Mouse (Mus musculus): ENCODE results near the gene Zdbf2. TPM values are rescaled to one million over a fixed set of nuclear protein-coding genes. Genes with fewer than 3 reads are reported as not detected.
"Not testable (repeated sequence)": the region's sequence is repeated elsewhere in the genome, so short reads cannot be mapped to it uniquely, and the experiment has no call there.

Zdbf2 gene
- polyA plus RNA-seq, 1 experiment from 2014 or later: 23.6 TPM

GRCm38 (mm10) chr1:63273339-63273951 lies 380 bp downstream of the Zdbf2 start:
- H3K4me2 ChIP-seq (ENCODE audit: low read length): peak overlapping the region; percentile 51
- peak overlapping the region; percentile 72 for H3K27ac ChIP-seq (ENCODE audit: low read depth, low read length)
- H3K4me1 ChIP-seq (ENCODE audit: control insufficient read depth, insufficient read depth, low read length): peaks cover 3% of the 10 kb centered on the region; the same call in 1 of the 2 replicates
- H3K9me3 ChIP-seq (replicated peaks; ENCODE audit: control insufficient read depth, low read length): no peaks in the 10 kb centered on the region
- peaks cover 46% of the 10 kb centered on the region for H3K27me3 ChIP-seq (replicated peaks; ENCODE audit: control insufficient read depth, insufficient read depth, low read length)
- peak overlapping the region; percentile 79 for H3K9ac ChIP-seq (ENCODE audit: low read length)
- H3K36me3 ChIP-seq (ENCODE audit: control insufficient read depth, insufficient read depth, low read length): no peaks in the 10 kb centered on the region
- under 1% methylated on average over 68 of the region's 89 CpGs for WGBS
- ATAC-seq (peak; percentile 47), DNase-seq (ENCODE audit: low spot score) (no peak)
- peak overlapping the region; percentile 56 for H3K4me3 ChIP-seq (ENCODE audit: low read depth, low read length)

DNA sequence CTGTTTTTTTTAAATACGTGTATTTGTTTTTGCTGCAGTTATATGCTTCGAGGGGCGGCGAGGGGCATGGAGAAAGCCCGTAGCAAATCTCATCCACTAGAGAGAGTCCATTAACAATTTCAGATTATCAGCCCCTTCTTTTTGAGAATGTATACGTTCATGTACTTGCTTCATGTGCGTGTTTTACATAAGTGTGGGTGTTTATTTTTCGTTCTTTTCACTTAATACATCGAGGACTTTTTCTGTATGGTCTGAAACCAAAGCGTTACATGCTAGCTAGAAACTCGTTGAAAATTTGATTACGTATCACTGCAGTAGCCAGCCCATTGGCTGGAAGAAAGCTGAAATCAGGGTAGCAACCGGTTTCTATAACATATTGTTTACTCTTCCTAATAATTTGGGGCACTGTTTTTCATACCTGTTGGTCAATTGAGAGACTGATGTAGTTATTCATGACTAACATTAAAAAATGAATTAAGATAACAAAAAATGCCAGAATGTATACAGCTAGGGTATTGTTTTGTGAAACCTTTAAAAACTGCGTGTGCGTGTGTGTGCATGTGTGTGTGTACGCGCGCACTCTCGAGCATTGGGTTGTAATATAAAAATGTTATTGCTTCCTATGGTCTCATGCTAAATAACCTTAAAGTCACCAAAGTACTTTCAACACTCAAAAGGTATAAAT lies 1.1 kb downstream of the Zdbf2 start:
- ATAC-seq: peak; percentile 40; the same call in 1 of the 2 replicates
- 6% methylated on average over 19 of the region's 19 CpGs for WGBS
- peak overlapping the region; percentile 79 for H3K9ac ChIP-seq (ENCODE audit: low read length)
- peak; percentile 67 for DNase-seq (ENCODE audit: low spot score)
- H3K9me3 ChIP-seq (replicated peaks; ENCODE audit: control insufficient read depth, low read length): no peaks in the 10 kb centered on the region
- peak overlapping the region; percentile 51 for H3K4me2 ChIP-seq (ENCODE audit: low read length)
- H3K36me3 ChIP-seq (ENCODE audit: control insufficient read depth, insufficient read depth, low read length): no peaks in the 10 kb centered on the region
- H3K27me3 ChIP-seq (replicated peaks; ENCODE audit: control insufficient read depth, insufficient read depth, low read length): peaks cover 43% of the 10 kb centered on the region
- peaks cover 3% of the 10 kb centered on the region; the same call in 1 of the 2 replicates for H3K4me1 ChIP-seq (ENCODE audit: control insufficient read depth, insufficient read depth, low read length)
- H3K4me3 ChIP-seq (ENCODE audit: low read depth, low read length): peak overlapping the region; percentile 56
- H3K27ac ChIP-seq (ENCODE audit: low read depth, low read length): no peak overlapping the region

DNA sequence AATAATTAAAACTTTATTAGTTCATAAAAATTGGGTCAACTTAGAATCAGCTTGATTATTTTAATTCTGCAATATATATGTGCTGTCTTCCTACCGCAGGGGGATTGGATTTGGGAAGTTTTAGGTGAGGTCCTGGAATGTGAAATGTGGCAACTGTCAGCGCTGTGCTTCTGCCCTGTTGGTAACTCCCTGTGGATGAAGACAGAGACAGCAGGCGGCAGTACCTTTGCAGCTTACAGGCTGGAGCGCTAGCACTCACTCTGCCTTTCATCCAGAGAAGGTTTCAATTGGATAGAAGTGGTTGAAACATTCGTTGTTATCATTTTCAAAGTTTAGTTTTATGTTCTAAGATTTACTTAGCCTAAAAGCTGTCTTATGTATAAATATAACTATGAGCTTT lies 5.0 kb downstream of the Zdbf2 start:
- ATAC-seq: peak; percentile 37; the same call in 1 of the 2 replicates
- DNase-seq (ENCODE audit: low spot score): no peak
- H3K27me3 ChIP-seq (replicated peaks; ENCODE audit: control insufficient read depth, insufficient read depth, low read length): peaks cover 18% of the 10 kb centered on the region
- 0 out of 2 replicates have a peak, but pooled peaks cover 2% of the 10 kb centered on the region for H3K36me3 ChIP-seq (ENCODE audit: control insufficient read depth, insufficient read depth, low read length)
- no peaks in the 10 kb centered on the region for H3K9me3 ChIP-seq (replicated peaks; ENCODE audit: control insufficient read depth, low read length)
- H3K4me2 ChIP-seq (ENCODE audit: low read length): no peak overlapping the region
- no peak overlapping the region for H3K9ac ChIP-seq (ENCODE audit: low read length)
- WGBS: 29% methylated on average over 5 of the region's 5 CpGs
- H3K4me3 ChIP-seq (ENCODE audit: low read depth, low read length): no peak overlapping the region
- no peaks in the 10 kb centered on the region for H3K4me1 ChIP-seq (ENCODE audit: control insufficient read depth, insufficient read depth, low read length)
- H3K27ac ChIP-seq (ENCODE audit: low read depth, low read length): no peak overlapping the region

DNA sequence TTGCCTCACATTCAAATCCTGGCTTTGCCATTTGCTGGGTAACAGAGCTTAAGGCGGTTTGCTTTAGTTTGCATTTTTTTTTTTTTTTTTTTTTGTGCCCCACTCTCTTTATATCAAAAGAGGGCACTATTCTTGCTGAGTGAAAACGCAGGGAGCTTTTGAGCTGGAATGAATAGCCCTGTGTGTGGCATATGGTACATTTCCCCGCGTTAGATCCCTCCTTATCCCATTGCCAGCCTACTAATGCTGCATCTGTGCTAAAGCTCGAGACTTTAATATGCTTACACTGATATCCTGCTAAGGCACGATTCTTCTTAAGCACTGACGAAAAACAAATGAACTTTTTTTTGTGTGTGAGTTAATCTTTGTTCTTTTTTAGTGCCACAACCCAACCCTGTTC lies 20.9 kb downstream of the Zdbf2 start:
- H3K4me1 ChIP-seq (ENCODE audit: control insufficient read depth, insufficient read depth, low read length): no peaks in the 10 kb centered on the region
- DNase-seq (ENCODE audit: low spot score) (peak; percentile 85), ATAC-seq (peak; percentile 72)
- WGBS: 2% methylated on average over 7 of the region's 7 CpGs
- H3K9me3 ChIP-seq (replicated peaks; ENCODE audit: control insufficient read depth, low read length): no peaks in the 10 kb centered on the region
- H3K27me3 ChIP-seq (replicated peaks; ENCODE audit: control insufficient read depth, insufficient read depth, low read length): no peaks in the 10 kb centered on the region
- H3K27ac ChIP-seq (ENCODE audit: low read depth, low read length): no peak overlapping the region
- no peak overlapping the region for H3K4me2 ChIP-seq (ENCODE audit: low read length)
- H3K9ac ChIP-seq (ENCODE audit: low read length): no peak overlapping the region
- H3K36me3 ChIP-seq (ENCODE audit: control insufficient read depth, insufficient read depth, low read length): no peaks in the 10 kb centered on the region
- no peak overlapping the region for H3K4me3 ChIP-seq (ENCODE audit: low read depth, low read length)

DNA sequence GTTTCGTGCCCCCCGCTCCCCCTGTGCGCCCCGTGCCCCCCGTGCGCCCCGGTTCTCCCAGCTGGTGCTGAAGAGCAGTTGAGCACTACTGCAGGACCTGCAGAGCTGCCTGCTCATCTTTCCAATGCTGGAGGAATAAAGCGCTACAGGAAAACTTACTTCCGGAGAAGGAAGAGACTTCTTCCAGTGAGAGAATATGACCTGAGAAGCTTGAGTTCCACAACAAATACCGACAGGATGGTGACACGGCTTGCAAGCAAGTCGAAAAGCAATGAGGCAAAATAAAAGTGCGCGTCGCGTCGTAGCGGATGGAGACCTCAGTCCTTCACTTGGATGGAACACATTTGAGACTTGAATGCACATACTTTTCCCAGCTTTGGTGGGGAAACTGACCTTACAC lies 36.6 kb downstream of the Zdbf2 start:
- H3K36me3 ChIP-seq (ENCODE audit: control insufficient read depth, insufficient read depth, low read length): peaks cover 17% of the 10 kb centered on the region
- DNase-seq (ENCODE audit: low spot score): peak; percentile 19
- H3K4me3 ChIP-seq (ENCODE audit: low read depth, low read length): peak overlapping the region; percentile 11
- no peak overlapping the region for H3K27ac ChIP-seq (ENCODE audit: low read depth, low read length)
- no peaks in the 10 kb centered on the region for H3K4me1 ChIP-seq (ENCODE audit: control insufficient read depth, insufficient read depth, low read length)
- WGBS: 42% methylated on average over 18 of the region's 18 CpGs
- no peaks in the 10 kb centered on the region for H3K9me3 ChIP-seq (replicated peaks; ENCODE audit: control insufficient read depth, low read length)
- H3K27me3 ChIP-seq (replicated peaks; ENCODE audit: control insufficient read depth, insufficient read depth, low read length): peaks cover 5% of the 10 kb centered on the region; the same call in 1 of the 2 replicates
- ATAC-seq: no peak
- peak overlapping the region; percentile 40 for H3K4me2 ChIP-seq (ENCODE audit: low read length)
- no peak overlapping the region for H3K9ac ChIP-seq (ENCODE audit: low read length)

DNA sequence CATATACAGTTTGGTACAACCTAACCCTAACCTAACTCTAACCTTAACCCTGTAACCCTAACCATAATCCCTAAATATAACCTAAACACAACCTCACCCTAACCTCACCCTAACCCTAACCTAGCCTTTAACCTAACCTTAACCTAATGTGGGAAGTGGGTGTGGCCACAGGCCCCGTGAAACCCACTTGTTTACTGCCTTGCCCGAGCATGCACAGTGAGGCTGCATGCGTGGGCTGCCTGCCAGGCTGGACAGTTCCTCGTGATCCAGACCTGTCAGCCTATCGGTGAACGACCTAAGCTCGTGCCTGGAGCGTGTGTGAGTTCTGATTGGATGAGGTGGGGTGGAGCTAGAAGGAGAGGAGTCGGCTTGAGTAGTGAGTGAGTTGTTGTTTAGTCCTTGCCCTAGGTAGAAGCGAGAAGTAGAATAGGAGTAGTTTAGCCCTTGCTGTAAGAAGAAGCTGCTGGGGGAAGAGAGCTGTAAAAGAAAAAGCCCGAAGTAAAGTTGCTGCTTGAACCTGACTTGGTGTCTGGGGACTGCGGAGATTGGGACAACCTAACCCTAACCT lies 50.6 kb downstream of the Zdbf2 start:
- not testable (repeated sequence) for H3K9ac ChIP-seq (ENCODE audit: low read length); H3K4me2 ChIP-seq (ENCODE audit: low read length); H3K9me3 ChIP-seq (replicated peaks; ENCODE audit: control insufficient read depth, low read length); H3K27me3 ChIP-seq (replicated peaks; ENCODE audit: control insufficient read depth, insufficient read depth, low read length); H3K4me1 ChIP-seq (ENCODE audit: control insufficient read depth, insufficient read depth, low read length); H3K36me3 ChIP-seq (ENCODE audit: control insufficient read depth, insufficient read depth, low read length); DNase-seq (ENCODE audit: low spot score); H3K4me3 ChIP-seq (ENCODE audit: low read depth, low read length); ATAC-seq; H3K27ac ChIP-seq (ENCODE audit: low read depth, low read length)
- WGBS: 63% methylated on average over 12 of the region's 12 CpGs

Small RNA genes lying within 50 kb of the gene (microRNA-seq; reads per million reads assigned to microRNA genes)
- gene Gm24513: not detected

Other genes starting within 250 kb of the Zdbf2 start
- gene Ino80d, start 158.6 kb upstream of the Zdbf2 start, polyA plus RNA-seq (2014; fragmentation: Nextera tagmentation; extraction: Ambion mirVana): 4.7 and 7.4 TPM in 2 replicates
- 531 and 625 TPM in 2 replicates for gene Eef1b2, start 96.4 kb upstream of the Zdbf2 start, polyA plus RNA-seq (2014; fragmentation: Nextera tagmentation; extraction: Ambion mirVana)
- 118 and 126 TPM in 2 replicates for gene Ndufs1, start 96.4 kb upstream of the Zdbf2 start, polyA plus RNA-seq (2014; fragmentation: Nextera tagmentation; extraction: Ambion mirVana)
- gene Gpr1, start 58.7 kb upstream of the Zdbf2 start, polyA plus RNA-seq (2014; fragmentation: Nextera tagmentation; extraction: Ambion mirVana): 0.40 and 0.72 TPM in 2 replicates
- gene Adam23, start 172.6 kb downstream of the Zdbf2 start, polyA plus RNA-seq (2014; fragmentation: Nextera tagmentation; extraction: Ambion mirVana): 6.6 and 8.2 TPM in 2 replicates

Data from forebrain, embryonic 14.5 days (tissue).